Mouse (Mus musculus): ENCODE results near the gene Gon7. TPM values are rescaled to one million over a fixed set of nuclear protein-coding genes. Genes with fewer than 3 reads are reported as not detected.
A peak's percentile ranks its signal among the peaks of the same experiment; 100 is the strongest.

Gene Gon7
- polyA plus RNA-seq, 1 experiment: 11.2 TPM

DNA sequence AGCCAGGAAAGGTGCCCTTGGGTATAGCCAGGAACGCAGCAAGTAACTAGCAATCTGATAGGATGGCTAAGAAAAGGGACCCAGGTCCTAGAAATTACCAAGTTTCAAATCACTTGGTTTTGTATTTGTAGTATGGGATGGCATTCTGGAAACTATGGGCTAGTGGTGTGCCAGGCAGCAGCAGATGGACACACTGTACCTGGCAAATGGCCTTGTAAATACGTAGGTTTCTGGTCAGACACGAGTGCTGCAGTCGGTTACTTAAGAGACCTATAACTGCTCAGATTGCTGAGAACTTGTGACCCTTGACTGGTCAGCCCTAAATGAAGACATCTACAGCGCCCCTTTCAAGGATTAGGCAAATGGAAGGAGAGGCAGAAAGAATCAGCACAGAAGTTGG, 20.5 kb upstream of the Gon7 start:
- Histone ChIP-seq H3K36me3 (ENCODE audit: control insufficient read depth, insufficient read depth, low read length) (peaks cover 25% of the 10 kb centered on the region), H3K4me3 (ENCODE audit: low read depth, low read length) (no peak overlapping the region), H3K27ac (ENCODE audit: insufficient read depth, low read depth, low read length) (no peak overlapping the region), H3K27me3 (ENCODE audit: control insufficient read depth, insufficient read depth, low read length) (no peaks in the 10 kb centered on the region), H3K4me1 (ENCODE audit: control insufficient read depth, insufficient read depth, insufficient read length, low read length) (no peaks in the 10 kb centered on the region)
- 85% methylated on average over 5 of the region's 5 CpGs for WGBS
- TF ChIP-seq POLR2A (IDR thresholded peaks at IDR 0.05; ENCODE audit: low read depth, low read length): no peak
- no peak for TF ChIP-seq CTCF (IDR thresholded peaks at IDR 0.05; ENCODE audit: extremely low read depth, insufficient read length, insufficient replicate concordance, low read depth, low read length)

DNA sequence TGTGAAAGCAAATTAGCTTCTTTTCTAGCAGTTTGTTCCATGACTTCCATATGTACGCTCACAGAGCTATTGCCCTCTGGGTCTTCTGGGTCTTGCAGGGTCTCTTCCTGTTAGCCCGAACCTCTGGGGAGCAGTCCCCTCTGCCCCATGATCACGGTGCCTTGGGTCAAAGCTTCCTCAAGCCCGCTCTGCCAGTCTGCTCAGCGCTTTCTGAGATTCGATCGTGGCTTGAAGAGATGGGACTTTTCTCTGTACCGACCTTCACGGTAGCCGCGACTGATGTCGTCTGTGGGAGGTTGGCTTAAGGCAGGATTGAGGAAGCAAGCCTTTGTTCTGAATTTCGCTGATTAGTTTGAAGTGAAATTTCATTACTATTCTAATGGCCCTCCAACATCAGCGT, 18.4 kb upstream of the Gon7 start:
- no peak overlapping the region for H3K4me3 ChIP-seq (ENCODE audit: low read depth, low read length)
- H3K27me3 ChIP-seq (ENCODE audit: control insufficient read depth, insufficient read depth, low read length): no peaks in the 10 kb centered on the region
- WGBS: 93% methylated on average over 14 of the region's 14 CpGs
- no peak overlapping the region for H3K27ac ChIP-seq (ENCODE audit: insufficient read depth, low read depth, low read length)
- H3K4me1 ChIP-seq (ENCODE audit: control insufficient read depth, insufficient read depth, insufficient read length, low read length): no peaks in the 10 kb centered on the region
- TF ChIP-seq POLR2A (IDR thresholded peaks at IDR 0.05; ENCODE audit: low read depth, low read length): no peak
- TF ChIP-seq CTCF (IDR thresholded peaks at IDR 0.05; ENCODE audit: extremely low read depth, insufficient read length, insufficient replicate concordance, low read depth, low read length): no peak
- peaks cover 37% of the 10 kb centered on the region for H3K36me3 ChIP-seq (ENCODE audit: control insufficient read depth, insufficient read depth, low read length)

DNA sequence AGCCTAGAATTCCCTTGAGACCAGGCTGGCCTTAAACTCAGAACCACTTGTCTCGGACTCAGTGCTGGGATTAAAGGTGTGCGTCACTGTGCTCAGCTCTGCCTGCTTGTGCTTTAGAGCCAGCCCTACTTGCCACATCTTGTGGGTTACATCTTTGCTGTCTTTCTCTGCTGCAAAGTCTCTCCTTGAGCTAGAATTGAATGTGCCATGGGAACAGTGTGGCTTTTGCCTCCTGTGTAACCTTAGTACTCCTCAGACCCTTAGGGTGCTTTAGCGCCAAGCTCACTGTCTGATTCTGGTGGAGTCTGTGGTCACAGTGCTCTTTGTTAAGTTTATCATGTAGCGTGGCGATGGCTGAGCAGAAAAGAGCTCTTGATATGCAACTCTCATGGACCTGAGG, 15.1 kb upstream of the Gon7 start:
- TF ChIP-seq CTCF (IDR thresholded peaks at IDR 0.05; ENCODE audit: extremely low read depth, insufficient read length, insufficient replicate concordance, low read depth, low read length) (no peak), POLR2A (IDR thresholded peaks at IDR 0.05; ENCODE audit: low read depth, low read length) (no peak)
- H3K27me3 ChIP-seq (ENCODE audit: control insufficient read depth, insufficient read depth, low read length): no peaks in the 10 kb centered on the region
- H3K36me3 ChIP-seq (ENCODE audit: control insufficient read depth, insufficient read depth, low read length): peaks cover 59% of the 10 kb centered on the region
- H3K27ac ChIP-seq (ENCODE audit: insufficient read depth, low read depth, low read length): no peak overlapping the region
- 95% methylated on average over 5 of the region's 5 CpGs for WGBS
- H3K4me3 ChIP-seq (ENCODE audit: low read depth, low read length): no peak overlapping the region
- H3K4me1 ChIP-seq (ENCODE audit: control insufficient read depth, insufficient read depth, insufficient read length, low read length): no peaks in the 10 kb centered on the region

DNA sequence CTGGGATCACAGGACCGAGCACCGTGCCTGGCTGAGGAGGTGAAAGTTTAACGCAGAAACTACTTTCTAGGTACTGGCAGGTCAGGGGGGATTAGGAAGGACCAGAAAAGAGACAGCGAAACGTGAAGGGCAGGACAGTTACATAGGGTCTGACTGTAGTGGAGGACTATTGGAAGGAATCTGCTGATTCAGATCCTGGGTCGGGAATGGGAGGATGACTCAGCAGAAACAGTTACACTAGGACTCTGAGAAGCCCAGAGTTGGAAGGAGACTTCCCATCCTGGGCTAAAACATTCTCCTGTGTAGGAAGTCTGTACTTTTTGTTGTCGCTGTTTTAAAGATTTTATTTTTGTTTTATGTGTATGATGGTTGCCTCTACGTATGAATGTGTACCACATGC, 14.0 kb upstream of the Gon7 start:
- TF ChIP-seq CTCF (IDR thresholded peaks at IDR 0.05; ENCODE audit: extremely low read depth, insufficient read length, insufficient replicate concordance, low read depth, low read length) (no peak), POLR2A (IDR thresholded peaks at IDR 0.05; ENCODE audit: low read depth, low read length) (no peak)
- peaks cover 62% of the 10 kb centered on the region for H3K36me3 ChIP-seq (ENCODE audit: control insufficient read depth, insufficient read depth, low read length)
- H3K27me3 ChIP-seq (ENCODE audit: control insufficient read depth, insufficient read depth, low read length): no peaks in the 10 kb centered on the region
- no peak overlapping the region for H3K27ac ChIP-seq (ENCODE audit: insufficient read depth, low read depth, low read length)
- WGBS: 97% methylated on average over 8 of the region's 8 CpGs
- H3K4me3 ChIP-seq (ENCODE audit: low read depth, low read length): no peak overlapping the region
- H3K4me1 ChIP-seq (ENCODE audit: control insufficient read depth, insufficient read depth, insufficient read length, low read length): no peaks in the 10 kb centered on the region

DNA sequence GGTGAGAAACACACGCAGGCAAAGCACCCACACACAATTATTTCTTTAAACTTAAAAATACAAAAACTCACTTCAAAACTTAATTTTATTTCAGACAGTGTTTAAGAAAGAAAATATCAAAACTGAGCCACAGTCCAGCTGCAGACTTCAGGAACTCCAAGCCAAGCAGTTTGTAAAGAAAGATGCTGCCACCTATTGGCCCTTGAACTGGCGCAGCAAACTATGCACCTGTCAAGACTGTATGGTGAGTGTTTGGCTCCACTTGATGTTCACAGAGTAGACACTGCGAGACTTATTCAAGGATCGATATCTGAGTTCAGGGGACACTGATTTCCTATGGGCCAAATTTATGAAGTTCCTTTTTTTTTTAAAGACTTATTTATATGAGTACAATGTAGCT, 11.4 kb upstream of the Gon7 start:
- no peaks in the 10 kb centered on the region for H3K4me1 ChIP-seq (ENCODE audit: control insufficient read depth, insufficient read depth, insufficient read length, low read length)
- no peaks in the 10 kb centered on the region for H3K27me3 ChIP-seq (ENCODE audit: control insufficient read depth, insufficient read depth, low read length)
- H3K36me3 ChIP-seq (ENCODE audit: control insufficient read depth, insufficient read depth, low read length): peaks cover 61% of the 10 kb centered on the region
- 90% methylated on average over 4 of the region's 4 CpGs for WGBS
- TF ChIP-seq CTCF (IDR thresholded peaks at IDR 0.05; ENCODE audit: extremely low read depth, insufficient read length, insufficient replicate concordance, low read depth, low read length) (peak; percentile 18; the same call in 1 of the 2 replicates), POLR2A (IDR thresholded peaks at IDR 0.05; ENCODE audit: low read depth, low read length) (no peak)
- no peak overlapping the region for H3K27ac ChIP-seq (ENCODE audit: insufficient read depth, low read depth, low read length)
- no peak overlapping the region for H3K4me3 ChIP-seq (ENCODE audit: low read depth, low read length)

DNA sequence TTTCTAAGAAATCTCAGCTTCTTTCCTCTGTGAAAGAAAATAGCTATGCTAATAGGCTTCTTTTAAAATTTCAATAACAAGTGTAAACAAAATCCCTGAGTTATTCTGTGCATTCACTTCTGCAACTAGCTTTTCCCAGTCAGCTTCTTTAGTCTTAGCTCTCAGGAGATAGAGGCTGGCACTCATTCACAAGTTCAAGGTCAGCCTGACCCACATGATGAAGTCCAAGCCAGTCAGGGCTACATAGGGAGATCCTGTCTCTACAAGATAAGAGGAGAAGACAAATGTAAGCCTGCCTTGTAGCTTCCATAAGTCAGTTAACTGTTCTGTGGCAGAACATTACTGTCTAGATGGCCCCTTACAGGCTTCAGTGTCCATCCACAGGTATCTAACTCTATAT, 6.1 kb upstream of the Gon7 start:
- TF ChIP-seq POLR2A (IDR thresholded peaks at IDR 0.05; ENCODE audit: low read depth, low read length) (no peak), CTCF (IDR thresholded peaks at IDR 0.05; ENCODE audit: extremely low read depth, insufficient read length, insufficient replicate concordance, low read depth, low read length) (no peak)
- Histone ChIP-seq H3K4me3 (ENCODE audit: low read depth, low read length) (no peak overlapping the region), H3K36me3 (ENCODE audit: control insufficient read depth, insufficient read depth, low read length) (peaks cover 32% of the 10 kb centered on the region)

DNA sequence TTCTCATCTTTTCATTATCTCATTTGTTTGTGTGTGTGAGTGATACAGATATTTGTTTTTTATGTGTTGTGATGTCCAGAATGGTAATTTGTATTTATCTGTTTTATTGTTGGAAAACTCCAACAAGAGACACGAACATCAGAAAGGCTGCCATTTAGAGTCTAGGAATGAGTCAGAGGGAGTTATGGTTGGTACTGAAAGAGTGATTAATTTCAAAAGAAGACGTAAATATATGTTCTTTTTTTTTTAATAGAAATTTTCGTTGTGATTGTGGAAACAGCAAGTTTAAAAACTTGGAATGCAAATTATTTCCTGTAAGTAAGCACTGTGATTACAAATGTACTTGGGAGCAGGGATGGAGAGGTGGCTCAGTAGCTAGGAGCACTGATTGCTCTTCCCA, 4.1 kb upstream of the Gon7 start:
- WGBS: 79% methylated on average over 3 of the region's 3 CpGs
- no peak overlapping the region for H3K27ac ChIP-seq (ENCODE audit: insufficient read depth, low read depth, low read length)
- TF ChIP-seq POLR2A (IDR thresholded peaks at IDR 0.05; ENCODE audit: low read depth, low read length) (no peak), CTCF (IDR thresholded peaks at IDR 0.05; ENCODE audit: extremely low read depth, insufficient read length, insufficient replicate concordance, low read depth, low read length) (no peak)

More for the DNA sequence above, 6.1 kb upstream of the Gon7 start:
- no peak overlapping the region for H3K27ac ChIP-seq (ENCODE audit: insufficient read depth, low read depth, low read length)
- no peaks in the 10 kb centered on the region for H3K27me3 ChIP-seq (ENCODE audit: control insufficient read depth, insufficient read depth, low read length)
- peaks cover 4% of the 10 kb centered on the region; the same call in 1 of the 2 replicates for H3K4me1 ChIP-seq (ENCODE audit: control insufficient read depth, insufficient read depth, insufficient read length, low read length)

DNA sequence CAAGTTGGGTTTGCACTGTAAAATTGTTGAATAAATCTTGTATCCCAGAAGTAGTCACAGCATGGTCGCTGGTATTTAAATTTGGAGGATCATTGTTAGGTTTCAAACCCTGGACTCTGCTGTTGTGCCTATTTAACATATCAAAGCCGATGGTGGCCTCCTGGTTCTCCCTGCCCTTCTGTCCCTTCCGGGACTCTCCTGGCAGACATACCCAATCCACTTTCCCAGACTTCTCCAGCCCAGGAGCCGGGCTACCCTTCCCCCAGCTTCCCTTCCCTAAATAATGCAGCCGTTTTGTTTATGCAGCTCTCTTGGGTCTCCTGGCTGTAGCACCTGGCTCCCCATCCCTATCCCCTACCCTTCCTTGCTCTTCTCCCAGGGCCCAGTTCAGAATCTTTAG, 1.3 kb upstream of the Gon7 start:
- peaks cover 6% of the 10 kb centered on the region for H3K36me3 ChIP-seq (ENCODE audit: control insufficient read depth, insufficient read depth, low read length)
- peaks cover 9% of the 10 kb centered on the region; the same call in 1 of the 2 replicates for H3K4me1 ChIP-seq (ENCODE audit: control insufficient read depth, insufficient read depth, insufficient read length, low read length)
- 7% methylated on average over 5 of the region's 5 CpGs for WGBS
- TF ChIP-seq CTCF (IDR thresholded peaks at IDR 0.05; ENCODE audit: extremely low read depth, insufficient read length, insufficient replicate concordance, low read depth, low read length) (no peak), POLR2A (IDR thresholded peaks at IDR 0.05; ENCODE audit: low read depth, low read length) (no peak)
- H3K27me3 ChIP-seq (ENCODE audit: control insufficient read depth, insufficient read depth, low read length): no peaks in the 10 kb centered on the region
- no peak overlapping the region for H3K27ac ChIP-seq (ENCODE audit: insufficient read depth, low read depth, low read length)
- peak overlapping the region; percentile 29 for H3K4me3 ChIP-seq (ENCODE audit: low read depth, low read length)

More for the DNA sequence above, 4.1 kb upstream of the Gon7 start:
- Histone ChIP-seq H3K4me1 (ENCODE audit: control insufficient read depth, insufficient read depth, insufficient read length, low read length) (peaks cover 7% of the 10 kb centered on the region; the same call in 1 of the 2 replicates), H3K27me3 (ENCODE audit: control insufficient read depth, insufficient read depth, low read length) (no peaks in the 10 kb centered on the region), H3K4me3 (ENCODE audit: low read depth, low read length) (no peak overlapping the region), H3K36me3 (ENCODE audit: control insufficient read depth, insufficient read depth, low read length) (peaks cover 15% of the 10 kb centered on the region)
